Mouse (Mus musculus) inflammation-experienced regulatory T-cells, adult 6 months (primary cell): ENCODE measurements around the gene Kcnj5. TPM values are rescaled to one million over a fixed set of nuclear protein-coding genes. Genes with fewer than 3 reads are reported as not detected.

ENCODE experiments used
- ATAC-seq: one replicate; pipeline ENCODE4 v1.8.0; 2017
- polyA plus RNA-seq, 3 experiments: library from polyadenylated mRNA; unstranded; fragments of 100-300 nt; shearing (Covaris generic); gene quantifications; one replicate each; pipeline ENCODE4 v1.2.1; 2017

Kcnj5 gene
- polyA plus RNA-seq, 3 experiments from 2014 or later = not detected

GRCm38 (mm10) chr9:32314071-32314470 lies 30.1 kb downstream of the Kcnj5 start:
- ATAC-seq = no peak

GRCm38 (mm10) chr9:32312208-32312607 lies 31.9 kb downstream of the Kcnj5 start:
- ATAC-seq = no peak

GRCm38 (mm10) chr9:32311786-32312185 lies 32.4 kb downstream of the Kcnj5 start:
- no peak for ATAC-seq

GRCm38 (mm10) chr9:32302501-32303150 lies 41.5 kb downstream of the Kcnj5 start:
- ATAC-seq = no peak

- no peak for ATAC-seq
Measured at GRCm38 (mm10) chr9:32295061-32295800, 48.9 kb downstream of the Kcnj5 start.

- ATAC-seq = no peak
Measured at GRCm38 (mm10) chr9:32292686-32293085, 51.5 kb downstream of the Kcnj5 start.

- no peak for ATAC-seq
Measured at GRCm38 (mm10) chr9:32291618-32292017, 52.5 kb downstream of the Kcnj5 start.

GRCm38 (mm10) chr9:32283591-32283990 lies 60.6 kb downstream of the Kcnj5 start:
- ATAC-seq = no peak

- ATAC-seq = no peak
Measured at GRCm38 (mm10) chr9:32280456-32280855, 63.7 kb downstream of the Kcnj5 start.

GRCm38 (mm10) chr9:32279789-32280188 lies 64.4 kb downstream of the Kcnj5 start:
- ATAC-seq = no peak

GRCm38 (mm10) chr9:32278052-32278451 lies 66.1 kb downstream of the Kcnj5 start:
- no peak for ATAC-seq

GRCm38 (mm10) chr9:32271896-32272444 lies 72.2 kb downstream of the Kcnj5 start:
- no peak for ATAC-seq

Other genes with a start within 250 kb of the Kcnj5 start
- under 1 TPM in 1 of 3 experiments, not detected in 2; 0.17 TPM for gene Arhgap32, start 228.2 kb downstream of the Kcnj5 start, polyA plus RNA-seq
- gene Kcnj1, start 28.1 kb upstream of the Kcnj5 start, polyA plus RNA-seq = not detected
- gene Fli1, start 198.5 kb upstream of the Kcnj5 start, polyA plus RNA-seq = 100 to 1,000 TPM; 101 to 137 (median 110) TPM